Mouse (Mus musculus) left cerebral cortex, postnatal 14 days (tissue): Measurements from ENCODE around the gene Lnx2. TPM values are rescaled to one million over a fixed set of nuclear protein-coding genes. Genes with fewer than 3 reads are reported as not detected.
A peak's percentile ranks its signal among the peaks of the same experiment; 100 is the strongest.

Experiments used
- DNase-seq, 2 experiments: peaks; one replicate each; pipeline ENCODE4 v3.0.0; 2021 to 2022; ENCODE audit warnings: low spot score in 2 of 2, mixed read lengths in 1 of 2
- intact Hi-C: fragments of 180-260 bp; cut with DNase I; formaldehyde crosslinking; loops from one replicate; pipeline ENCODE4 v1.15.1; 2025
- total RNA-seq, 2 experiments: library from RNA; stranded (reverse); gene quantifications; 2 replicates each; pipeline ENCODE4 v1.2.3; 2021

Lnx2 gene
- total RNA-seq, 2 experiments from 2014 or later = 5.3 to 7.6 TPM

DNA sequence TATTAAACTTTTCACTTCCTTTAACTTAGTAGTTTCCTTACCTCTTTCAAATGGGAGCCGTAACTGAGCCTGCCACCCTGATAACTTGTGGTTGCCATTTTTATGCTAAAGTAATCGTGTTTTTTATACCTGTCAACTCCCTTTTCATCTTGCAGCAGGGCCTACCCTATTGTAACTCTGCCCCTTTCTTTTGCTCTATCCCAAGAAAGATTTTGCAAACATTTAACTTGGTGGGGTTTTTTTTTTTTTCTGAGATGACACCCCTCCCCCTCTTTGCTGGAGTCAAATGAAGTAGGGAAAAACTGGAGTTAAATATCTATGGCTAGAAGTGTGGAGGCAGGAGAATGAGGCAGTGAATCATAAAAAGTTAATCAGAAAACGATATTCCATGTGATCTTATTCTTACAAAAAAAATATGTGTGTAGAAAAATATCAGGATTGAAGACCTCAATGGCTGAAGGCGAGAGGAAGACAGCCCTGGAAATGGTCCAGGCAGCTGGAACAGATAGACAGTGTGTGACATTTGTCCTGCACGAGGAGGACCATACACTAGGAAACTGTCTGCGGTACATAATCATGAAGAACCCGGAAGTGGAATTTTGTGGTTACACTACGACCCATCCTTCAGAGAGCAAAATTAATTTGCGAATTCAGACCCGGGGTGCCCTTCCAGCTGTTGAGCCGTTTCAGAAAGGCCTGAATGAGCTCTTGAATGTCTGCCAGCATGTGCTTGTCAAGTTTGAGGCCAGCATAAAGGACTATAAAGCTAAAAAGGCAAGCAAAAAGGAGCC, 1.9 kb upstream of the Lnx2 start:
- intact Hi-C loops = loop anchor here (5.0 kb wide), 2 partner anchors 91 to 116 kb away; partner anchors contain the start of gene Mtif3

DNA sequence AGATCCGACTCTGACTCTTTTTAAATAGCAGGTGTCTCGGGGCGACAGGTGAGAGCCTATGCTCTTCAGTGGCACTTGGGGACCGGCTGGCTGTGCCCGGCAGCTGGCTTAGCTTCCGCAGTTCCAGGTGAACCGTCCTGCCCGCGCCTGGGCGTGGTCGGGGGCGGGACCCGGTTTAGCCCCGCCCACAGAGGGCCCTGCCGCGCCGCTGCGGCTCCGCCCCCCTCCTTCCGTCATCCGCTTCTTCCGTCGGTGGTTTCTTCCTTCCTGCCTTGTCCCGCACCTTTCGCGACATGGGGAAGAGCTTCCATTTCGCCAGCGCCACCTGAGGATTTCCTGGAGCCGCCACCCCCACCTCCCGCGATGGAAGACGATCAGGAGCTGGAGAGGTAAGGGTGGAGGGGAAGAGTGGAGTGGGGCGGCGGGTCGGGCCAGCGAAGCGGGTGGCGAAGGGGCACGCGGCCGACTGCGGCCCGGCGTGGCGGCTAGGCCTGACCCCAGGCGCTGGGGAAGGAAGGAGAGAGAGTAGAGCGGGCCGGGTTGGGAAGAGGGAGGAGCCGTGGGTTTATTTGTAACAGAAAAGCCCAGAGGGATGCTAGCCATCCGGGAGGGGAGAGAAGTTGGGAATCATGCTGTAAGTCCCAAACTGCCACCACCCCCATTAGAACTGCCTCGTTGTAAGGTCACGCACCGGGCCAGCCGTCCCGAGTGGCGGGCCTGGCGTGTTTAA, 1.1 kb upstream of the Lnx2 start:
- intact Hi-C loops = loop anchor here (5.0 kb wide), 2 partner anchors 90 to 115 kb away; partner anchors contain the start of gene Mtif3
- DNase-seq = peak; percentile 85 to 92

More for the DNA sequence above, 1.9 kb upstream of the Lnx2 start:
- no peak for DNase-seq

DNA sequence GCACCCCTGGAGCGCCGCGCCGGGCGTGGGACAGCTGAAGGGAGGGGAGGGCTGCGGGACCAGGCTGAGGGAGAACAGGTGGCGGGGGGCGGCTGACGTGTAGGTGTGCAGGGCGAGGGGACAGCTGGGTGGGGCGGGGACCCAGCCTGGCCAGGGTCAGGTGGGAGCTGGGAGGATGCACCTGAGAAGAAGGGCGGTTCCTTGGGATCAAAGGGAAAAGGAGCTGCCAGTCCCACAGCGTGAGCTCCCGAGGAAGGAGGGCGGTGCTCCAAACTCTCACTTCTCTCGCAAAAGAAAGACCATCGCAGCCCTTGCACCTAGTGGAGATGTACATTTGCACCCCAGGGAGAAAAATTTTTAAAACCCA, 396 bp upstream of the Lnx2 start, which contains the start of gene Polr1d:
TSS of gene Polr1d (plus strand) at position 252 of the 367 bp plus-strand sequence.
- DNase-seq = peak in 1 of 2 experiments; percentile 25

DNA sequence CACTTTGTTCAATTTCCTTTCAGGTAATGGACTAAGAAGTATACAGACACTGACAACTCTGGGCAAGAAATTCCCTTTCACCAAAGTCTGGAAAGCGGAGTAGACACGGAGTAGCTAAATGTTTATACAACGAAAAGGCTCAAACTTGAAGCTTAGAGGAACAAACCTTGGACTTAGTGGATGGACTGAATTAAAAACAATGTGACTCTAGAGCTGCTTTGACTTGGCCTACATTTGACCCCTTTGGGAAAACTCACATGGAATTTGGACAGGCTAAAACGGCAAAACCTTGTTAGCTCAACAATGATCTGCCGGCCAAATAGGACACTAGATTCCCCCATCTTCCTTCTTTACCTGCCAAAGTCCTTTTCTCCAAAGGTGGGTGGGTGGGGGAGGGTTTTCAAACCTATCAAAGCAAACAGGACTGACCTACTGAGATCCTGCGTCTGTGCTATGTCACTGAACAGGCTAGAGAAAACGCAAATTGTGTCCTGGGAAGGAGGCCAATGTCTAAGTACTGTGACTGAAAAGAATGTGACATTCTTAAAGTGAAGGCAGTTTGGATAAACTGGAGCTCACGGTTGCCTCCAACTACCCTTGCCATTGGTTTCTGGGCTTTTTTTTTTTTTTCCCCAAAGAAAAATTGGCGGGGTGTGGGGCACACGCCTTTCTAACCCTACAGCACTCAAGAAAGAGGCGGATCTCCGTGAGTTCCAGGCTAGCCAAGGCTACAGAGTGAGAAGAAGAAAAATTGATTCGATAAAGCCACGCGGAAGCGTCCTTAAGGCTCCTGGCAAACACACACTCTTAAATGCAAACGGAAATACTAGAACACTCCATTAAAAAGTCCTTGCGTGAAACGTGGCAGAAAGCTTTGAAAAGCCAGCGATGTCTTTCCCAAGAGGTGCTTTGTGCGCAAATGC, 1.0 kb downstream of the Lnx2 start:
- intact Hi-C loops = loop anchor here (5.0 kb wide), 2 partner anchors 88 to 113 kb away; partner anchors contain the start of gene Mtif3
- DNase-seq = no peak

More for the DNA sequence above, 396 bp upstream of the Lnx2 start, which contains the start of gene Polr1d:
- intact Hi-C loops = loop anchor here (5.0 kb wide), 2 partner anchors 89 to 114 kb away; partner anchors contain the start of gene Mtif3

DNA sequence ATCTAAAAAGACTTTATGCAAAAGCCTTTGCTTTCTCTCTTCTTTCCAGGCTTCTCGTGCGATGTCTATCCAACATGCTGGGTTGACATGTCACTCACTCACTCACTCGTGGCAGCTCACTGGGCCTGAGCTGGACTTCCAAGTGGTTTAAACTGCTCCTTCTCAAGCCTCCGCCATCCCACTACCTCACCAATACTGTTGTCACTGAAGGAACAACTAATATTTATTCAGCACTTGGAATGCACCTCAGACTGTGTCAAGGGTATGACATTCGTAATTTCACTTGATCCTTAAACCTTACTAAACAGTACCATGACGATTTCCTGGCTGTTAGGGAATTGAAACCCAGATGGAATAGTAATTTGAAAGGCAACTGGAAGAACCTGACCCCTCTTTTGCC, 2.6 kb downstream of the Lnx2 start:
- DNase-seq = no peak

DNA sequence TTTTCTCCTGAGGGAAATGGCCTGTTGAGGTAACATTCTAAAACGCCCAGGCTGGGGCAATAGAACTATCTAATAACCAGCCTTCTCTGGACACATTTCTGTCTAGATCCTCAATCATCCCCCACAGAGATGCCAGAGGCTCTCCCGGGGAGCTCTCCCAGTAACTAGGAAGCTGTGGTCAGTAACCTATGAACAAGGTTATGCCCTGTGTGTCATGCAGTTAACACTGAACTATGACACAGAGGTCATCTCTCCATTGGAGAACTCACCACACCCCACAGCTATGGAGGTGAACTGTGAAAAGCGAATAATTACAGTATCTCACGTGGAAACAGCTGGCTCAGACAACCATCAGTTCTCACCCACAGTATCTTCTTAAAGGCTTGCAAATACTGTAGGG, 4.5 kb downstream of the Lnx2 start:
- no peak for DNase-seq
- intact Hi-C loops = no loop called here

More for the DNA sequence above, 2.6 kb downstream of the Lnx2 start:
- intact Hi-C loops = no loop called here

DNA sequence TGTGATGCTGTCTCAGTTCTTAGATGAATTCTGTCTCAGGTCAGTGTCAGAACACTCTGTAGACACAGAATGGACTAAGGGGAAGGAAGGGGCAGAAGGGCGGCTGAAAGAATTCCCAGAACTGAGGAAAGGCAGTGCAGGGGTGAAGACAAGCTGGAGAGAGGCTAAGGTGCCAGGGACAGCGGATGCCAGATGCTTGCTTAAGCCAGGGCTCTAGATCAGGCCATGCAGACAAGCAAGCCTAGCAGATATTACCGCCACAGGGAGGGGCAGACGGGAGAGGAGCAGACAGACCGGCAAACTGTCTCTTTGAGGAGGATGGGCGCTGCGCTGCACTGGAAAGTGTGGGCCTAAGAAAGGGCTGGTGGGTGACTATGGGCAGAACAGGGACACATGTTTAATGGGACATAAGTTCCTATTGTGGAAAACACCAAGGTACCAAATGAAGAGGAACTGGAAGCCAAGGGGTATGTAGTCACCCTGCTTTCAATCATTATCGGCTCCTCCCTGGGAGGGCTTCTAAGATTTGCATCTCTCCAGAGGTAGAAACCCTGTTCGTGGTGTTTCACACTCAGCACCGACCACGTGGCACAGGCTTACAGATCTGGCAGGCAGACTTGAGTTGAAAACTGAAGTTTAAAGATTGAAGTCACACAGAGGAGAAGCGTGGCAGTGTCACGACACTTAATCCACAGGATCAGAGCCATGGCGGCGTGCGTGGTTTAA, 5.4 kb downstream of the Lnx2 start:
- intact Hi-C loops = no loop called here

DNA sequence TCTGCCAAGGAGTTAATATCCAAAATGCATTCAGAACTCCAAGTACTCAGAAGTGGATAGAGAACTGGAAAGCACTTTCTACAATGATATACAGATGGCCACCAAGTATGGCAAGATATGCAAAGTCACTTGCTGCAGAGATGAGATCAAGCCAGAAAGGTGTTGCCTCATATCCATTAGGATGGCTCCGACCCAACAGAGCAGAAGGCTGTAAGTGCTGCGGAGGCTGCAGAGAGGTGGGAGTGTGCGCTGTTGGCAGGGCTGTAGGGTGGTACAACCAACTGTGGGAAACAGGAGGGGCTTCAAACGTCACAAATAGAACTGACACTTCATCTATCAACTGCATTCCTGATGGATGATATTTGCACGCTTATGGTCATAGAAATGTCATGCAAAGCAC, 7.5 kb downstream of the Lnx2 start:
- intact Hi-C loops = no loop called here
- DNase-seq = peak in 1 of 2 experiments; percentile 58

More for the DNA sequence above, 5.4 kb downstream of the Lnx2 start:
- DNase-seq = no peak

DNA sequence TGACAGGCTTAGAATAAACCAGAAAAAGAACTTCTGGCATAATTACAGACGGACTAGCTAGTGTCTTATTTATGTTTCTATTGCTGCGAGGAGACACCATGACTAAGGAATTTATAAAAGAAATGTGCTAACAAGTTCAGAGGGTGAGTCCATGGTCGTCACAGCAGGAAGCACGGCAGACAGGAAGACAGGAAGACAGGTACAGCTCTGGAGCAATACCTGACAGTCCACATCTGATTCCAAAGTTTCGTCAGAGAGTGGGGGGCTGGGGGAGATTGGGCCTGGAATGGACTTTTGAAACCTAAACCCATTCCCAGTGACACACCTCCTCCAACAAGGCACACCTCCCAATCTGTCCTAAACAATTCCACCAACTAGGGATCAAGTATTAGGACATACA, 9.4 kb downstream of the Lnx2 start:
- DNase-seq = no peak
- intact Hi-C loops = no loop called here

DNA sequence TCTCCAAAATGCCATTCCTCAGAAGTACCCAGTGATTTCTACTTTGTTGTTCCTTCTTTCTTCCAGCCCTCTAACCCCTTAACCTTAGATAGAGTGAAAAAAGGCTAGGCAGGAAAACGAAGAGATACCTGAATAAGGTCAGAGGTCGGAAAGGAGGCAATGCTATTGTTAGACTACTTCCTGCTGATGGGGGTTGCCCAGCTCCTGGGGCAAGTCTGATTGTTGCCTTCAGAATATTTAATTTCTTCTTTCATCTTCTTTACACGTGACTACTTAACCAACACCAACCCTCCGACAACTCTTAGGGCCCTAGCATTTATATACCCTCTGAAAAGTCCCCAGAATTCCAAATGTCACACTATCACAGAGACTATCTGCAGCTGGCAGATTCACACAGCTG, 10.3 kb downstream of the Lnx2 start:
- DNase-seq = no peak
- intact Hi-C loops = no loop called here

DNA sequence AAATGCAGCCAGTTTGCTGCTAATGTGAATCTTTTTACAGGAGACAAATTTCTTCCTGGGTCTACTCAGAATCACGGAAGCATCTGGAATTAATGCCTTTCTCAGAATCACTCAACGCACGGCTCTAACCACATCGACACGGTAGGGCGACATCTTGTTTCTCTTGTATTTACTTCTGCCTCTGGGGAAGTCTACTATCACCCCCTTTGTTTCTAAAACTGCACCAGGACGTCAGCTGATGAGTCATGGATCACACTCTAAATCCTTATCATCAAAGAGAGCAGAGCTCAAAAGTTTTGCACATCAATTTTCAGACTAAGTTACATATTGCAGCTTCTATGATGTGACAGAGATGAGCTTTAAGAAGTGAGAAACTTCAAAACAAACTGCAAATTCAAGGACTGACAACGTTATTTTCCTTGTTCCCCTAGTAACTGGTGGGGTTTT, 13.1 kb downstream of the Lnx2 start:
- intact Hi-C loops = no loop called here
- no peak for DNase-seq

DNA sequence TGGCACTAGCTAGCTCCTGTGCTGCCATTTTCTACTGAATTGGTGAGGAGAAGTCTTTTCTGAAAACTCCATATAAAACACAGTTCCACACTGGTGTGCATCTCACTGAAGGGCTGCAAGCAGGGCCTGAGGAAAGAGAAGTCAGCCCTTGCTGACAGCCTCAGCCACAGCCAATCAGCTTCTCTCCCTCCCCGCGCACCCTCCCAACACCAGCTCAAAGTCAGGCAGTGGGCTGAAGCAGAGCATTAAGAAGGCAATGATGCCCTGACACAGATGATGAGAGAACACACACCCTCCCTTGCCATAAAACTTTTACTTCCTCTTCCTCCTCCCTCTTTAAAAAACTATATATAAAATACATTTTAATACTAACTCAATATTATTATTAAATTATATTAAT, 16.4 kb downstream of the Lnx2 start:
- intact Hi-C loops = no loop called here
- no peak for DNase-seq

DNA sequence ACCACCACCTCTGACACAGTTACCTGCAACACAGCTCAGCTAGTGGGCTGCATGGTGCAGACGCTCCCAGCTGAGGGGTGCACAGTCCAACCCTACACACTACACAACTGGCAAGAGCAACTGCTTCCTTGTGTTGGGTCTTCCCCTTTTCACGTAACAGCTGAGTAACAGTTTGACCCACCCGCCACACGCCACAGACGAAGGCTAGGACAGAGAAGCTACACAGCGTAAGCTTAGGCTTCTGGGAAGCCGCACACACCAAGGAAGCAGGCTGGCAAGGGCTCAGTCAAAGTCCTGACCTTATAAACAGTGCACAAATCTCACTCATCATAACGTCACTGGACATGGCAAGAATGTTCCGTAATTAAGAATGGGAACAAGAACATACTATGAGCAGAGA, 17.1 kb downstream of the Lnx2 start:
- DNase-seq = no peak
- intact Hi-C loops = no loop called here

DNA sequence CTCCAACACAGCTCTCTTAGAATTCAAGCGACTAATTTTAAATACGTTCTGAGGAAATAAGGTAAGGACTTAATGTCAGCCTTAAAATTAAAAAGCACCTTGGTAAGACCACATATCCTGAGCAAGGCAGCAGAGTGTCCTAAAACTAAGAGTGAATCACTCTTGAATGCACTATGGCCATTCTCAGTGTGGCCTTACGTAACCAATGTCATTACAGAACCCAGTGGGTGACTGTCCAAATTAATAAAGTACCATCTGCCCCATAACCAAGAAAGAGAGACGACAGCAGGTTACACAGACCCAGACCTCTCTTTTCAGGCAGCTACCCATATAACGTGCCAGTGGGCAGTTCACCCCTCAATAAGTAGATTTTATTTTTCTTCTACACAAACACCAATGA, 17.7 kb downstream of the Lnx2 start:
- intact Hi-C loops = no loop called here
- DNase-seq = no peak

DNA sequence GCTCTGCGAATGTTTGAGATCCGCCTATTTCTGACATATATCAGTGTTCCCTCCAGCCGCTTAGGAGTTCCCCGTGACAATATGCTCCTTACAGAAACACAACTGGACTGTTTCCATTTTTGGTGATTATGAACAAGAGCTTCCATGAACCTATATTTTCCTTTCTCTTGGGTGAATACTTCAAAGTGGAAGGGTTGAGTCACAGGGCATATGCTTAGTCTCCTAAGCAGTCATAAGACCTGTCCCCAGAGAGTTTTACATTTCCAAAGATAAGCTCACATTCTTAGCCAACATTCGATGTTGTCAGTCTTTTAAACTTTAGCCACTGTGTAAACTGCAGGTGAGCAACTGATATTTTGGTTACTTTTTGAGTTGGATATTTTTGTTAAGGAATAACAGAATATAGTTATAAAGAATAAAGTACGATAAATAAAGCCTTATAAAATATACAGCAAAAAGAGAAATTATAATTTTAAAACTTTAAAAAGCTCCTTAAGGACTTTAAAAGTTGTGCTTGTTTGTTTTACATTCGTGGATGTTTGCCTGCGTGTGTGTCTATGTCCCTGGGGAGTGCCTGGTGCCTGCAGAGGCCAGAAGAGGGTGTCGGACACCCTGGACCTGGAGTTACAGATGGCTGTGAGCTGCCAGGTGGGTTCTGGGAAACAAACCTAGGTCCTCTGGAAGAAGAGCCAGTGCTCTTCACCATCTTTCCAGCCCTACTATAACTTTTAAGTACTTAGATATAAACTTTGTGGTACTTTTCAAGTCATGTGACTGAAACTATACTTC, 18.6 kb downstream of the Lnx2 start:
- intact Hi-C loops = no loop called here
- DNase-seq = no peak

DNA sequence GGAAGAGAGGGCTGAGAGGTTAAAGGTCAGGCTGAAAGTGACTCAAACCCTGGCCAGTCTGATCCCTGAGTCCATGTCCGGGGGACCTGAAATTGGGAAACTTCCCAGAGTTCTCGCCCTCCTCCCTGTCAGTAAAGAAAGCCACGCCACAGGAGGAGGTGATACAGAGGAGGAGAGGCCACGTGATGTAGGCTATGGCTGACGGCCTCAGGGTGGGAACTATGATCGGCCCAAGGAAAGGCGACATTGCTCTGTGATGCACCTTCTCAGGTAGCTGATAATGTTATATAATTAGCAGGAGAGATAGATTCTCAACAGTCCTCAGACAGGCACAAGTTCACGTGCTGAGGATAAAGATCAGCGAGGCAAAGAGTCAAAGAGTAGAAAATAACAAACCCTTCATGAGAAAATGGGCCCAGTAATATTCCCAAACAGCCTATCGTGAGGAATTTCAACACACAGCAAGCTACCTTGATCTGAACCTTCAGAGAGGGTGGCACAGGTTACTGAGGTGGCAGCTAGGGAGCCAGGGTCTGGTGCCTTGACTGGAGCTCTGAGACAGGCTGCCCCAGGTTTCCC, 19.6 kb downstream of the Lnx2 start:
- intact Hi-C loops = no loop called here
- DNase-seq = no peak

DNA sequence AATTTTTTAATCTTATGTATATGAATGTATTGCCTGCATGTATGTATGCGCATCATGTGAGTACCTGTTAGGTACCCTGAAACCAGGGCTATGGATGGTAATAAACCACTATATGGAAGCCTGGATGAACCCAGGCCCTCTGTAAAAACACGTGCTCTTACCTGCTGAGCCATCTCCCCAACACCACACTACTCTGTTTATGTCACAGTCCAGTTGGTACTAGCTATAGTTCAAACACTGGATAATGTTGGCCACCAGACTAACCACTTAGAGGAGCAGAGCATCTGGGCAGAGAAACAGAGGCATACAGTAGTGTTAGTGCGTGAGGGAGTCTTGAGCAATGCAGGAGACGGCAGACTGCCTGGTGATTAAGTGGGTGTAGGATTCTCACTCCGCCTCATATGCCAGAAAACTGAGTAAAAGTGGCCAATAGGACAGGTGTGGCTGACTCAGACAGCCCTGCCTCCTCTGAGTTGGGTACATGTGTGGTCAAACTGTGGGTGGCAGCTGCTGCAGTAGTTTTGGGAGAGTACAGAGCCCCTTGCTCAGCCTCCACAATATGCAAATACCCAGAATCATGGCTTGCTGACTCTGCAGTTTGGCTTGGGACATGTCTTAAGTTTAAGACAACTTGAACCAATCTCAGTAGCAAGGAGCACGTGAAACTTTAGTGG, 20.7 kb downstream of the Lnx2 start:
- peak in 1 of 2 experiments; percentile 60 for DNase-seq
- intact Hi-C loops = no loop called here
